Mouse (Mus musculus) liver, adult 2 months (tissue): Measurements from ENCODE around the gene Abca3. TPM values are rescaled to one million over a fixed set of nuclear protein-coding genes. Genes with fewer than 3 reads are reported as not detected.

ENCODE experiments used
- DNase-seq: peaks from one replicate; pipeline ENCODE4 v3.0.0-alpha.2; 2011; ENCODE audit warnings: low read depth, low spot score; ENCODE audit errors: extremely low read depth
- H3K27ac ChIP-seq: fragments of 200-500 bp; replicated peaks from 2 replicates; pipeline ENCODE4 v1.5.1; 2012; ENCODE audit warnings: low read depth, mild to moderate bottlenecking, control low read depth, inconsistent platforms, low read length; ENCODE audit not compliant: insufficient read depth
- H3K27me3 ChIP-seq: fragments of 200-500 bp; 2 replicates; pipeline ENCODE4 v1.6.1; 2012; ENCODE audit warnings: mild to moderate bottlenecking, moderate library complexity, low read length, inconsistent platforms; ENCODE audit not compliant: control insufficient read depth, insufficient read depth
- H3K36me3 ChIP-seq: fragments of 200-500 bp; 2 replicates; pipeline ENCODE4 v1.6.1; 2012; ENCODE audit warnings: low read length, inconsistent platforms; ENCODE audit not compliant: control insufficient read depth, insufficient read depth
- H3K4me1 ChIP-seq: fragments of 200-500 bp; 2 replicates; pipeline ENCODE4 v1.6.1; 2011; ENCODE audit warnings: low read length; ENCODE audit not compliant: control insufficient read depth, insufficient read depth
- H3K4me3 ChIP-seq: fragments of 200-500 bp; 2 replicates; pipeline ENCODE4 v1.5.1; 2011; ENCODE audit warnings: low read depth, mild to moderate bottlenecking, control low read depth, low read length, moderate library complexity; ENCODE audit not compliant: insufficient read depth
- H3K79me2 ChIP-seq: fragments of 200-500 bp; 2 replicates; pipeline ENCODE4 v1.6.1; 2012; ENCODE audit warnings: inconsistent platforms, mild to moderate bottlenecking, low read length, moderate library complexity; ENCODE audit not compliant: control insufficient read depth, insufficient read depth
- H3K9ac ChIP-seq: fragments of 200-500 bp; 2 replicates; pipeline ENCODE4 v1.6.1; 2012; ENCODE audit warnings: low read depth, mild to moderate bottlenecking, control low read depth, inconsistent platforms, low read length
- CTCF ChIP-seq: fragments of 200-500 bp; IDR thresholded peaks from 2 replicates; pipeline ENCODE4 v1.5.1; 2011; ENCODE audit warnings: low read depth, low read length, control low read depth
- POLR2A ChIP-seq: fragments of 200-500 bp; IDR thresholded peaks from 2 replicates; pipeline ENCODE4 v1.6.1; 2011; ENCODE audit warnings: low read length, control low read depth; ENCODE audit not compliant: insufficient read depth; ENCODE audit errors: extremely low read depth
- WGBS: fragments of 180-500 bp; shearing (Covaris S2); methylation state at CpG from one replicate; pipeline ENCODE4 v1.1.7; 2018; 5-methylcytosine and 5-hydroxymethylcytosine counted together
- polyA plus RNA-seq: library from polyadenylated mRNA; depleted of rRNA; stranded (reverse); fragments of >200 nt; gene quantifications from 2 replicates; pipeline ENCODE4 v1.2.3, GENCODE M21; 2012
- total RNA-seq: library from RNA; depleted of rRNA; stranded (reverse); fragments of >200 nt; gene quantifications from 2 replicates; pipeline ENCODE4 v1.2.3, GENCODE M21; 2014

Gene Abca3
- total and polyA plus RNA-seq, 2 experiments: 36.0 to 70.0 TPM

DNA sequence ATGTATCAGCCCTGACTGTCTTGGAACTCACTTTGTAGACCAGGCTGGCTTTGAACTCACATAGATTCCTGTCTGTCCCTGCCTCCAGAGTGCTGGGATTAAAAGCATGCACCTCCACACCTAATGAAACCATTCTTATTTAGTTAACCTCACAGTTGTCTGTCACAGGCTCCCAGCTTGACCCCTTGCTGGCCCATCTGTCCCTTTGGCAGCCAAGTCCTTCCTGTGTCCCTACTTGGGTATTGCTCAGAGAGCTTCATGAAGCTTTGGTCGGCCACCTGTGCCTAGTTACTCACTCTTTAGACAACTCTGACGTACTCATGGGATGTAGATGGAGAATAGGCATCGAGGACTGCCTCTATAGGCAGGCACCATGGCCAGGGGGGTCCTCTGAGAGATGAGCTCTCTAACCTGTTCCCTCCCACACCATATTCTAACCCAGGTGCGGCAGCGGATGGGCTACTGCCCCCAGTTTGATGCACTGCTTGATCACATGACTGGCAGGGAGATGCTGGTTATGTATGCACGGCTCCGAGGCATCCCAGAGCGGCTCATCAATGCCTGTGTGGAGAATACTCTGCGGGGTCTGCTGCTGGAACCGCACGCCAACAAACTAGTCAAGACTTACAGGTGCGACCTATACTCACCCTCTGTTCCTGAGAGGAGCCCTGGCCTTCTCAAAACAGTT, 55.5 kb downstream of the Abca3 start:
- no peak for TF ChIP-seq POLR2A

DNA sequence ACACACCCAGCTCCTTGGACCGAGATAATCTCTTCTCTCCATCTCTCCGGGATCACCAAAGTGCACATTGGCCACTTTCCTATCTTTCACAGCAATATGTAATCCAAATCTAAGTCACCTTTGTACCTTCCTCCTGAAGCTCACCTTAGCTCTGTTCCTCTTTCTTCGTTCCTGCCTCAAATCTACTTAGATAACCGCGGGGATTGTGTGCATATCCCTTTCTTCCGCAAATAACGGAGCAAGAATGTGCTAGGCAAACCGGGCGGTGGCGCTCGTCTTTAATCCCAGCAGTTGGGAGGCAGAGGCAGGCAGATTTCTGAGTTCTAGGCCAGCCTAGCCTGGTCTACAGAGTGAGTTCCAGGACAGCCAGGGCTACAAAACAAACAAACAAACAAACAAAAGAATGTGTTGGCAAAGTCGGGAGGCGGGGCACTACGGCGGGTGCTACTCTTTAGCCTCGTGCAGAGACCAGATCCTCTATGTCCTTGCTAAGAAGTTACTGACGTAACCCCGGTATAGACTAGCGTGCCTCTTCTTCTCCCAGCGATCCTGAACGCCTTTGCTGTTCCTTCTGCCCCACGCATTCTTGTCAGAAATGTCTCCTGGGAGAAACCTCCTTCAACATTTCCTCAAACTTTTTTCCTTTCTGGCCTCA, 61.9 kb downstream of the Abca3 start:
- DNase-seq: peak; percentile 56
- Histone ChIP-seq H3K4me1 (peaks cover 7% of the 10 kb centered on the region), H3K36me3 (peaks cover 16% of the 10 kb centered on the region), H3K27me3 (no peaks in the 10 kb centered on the region), H3K4me3 (peak overlapping the region; percentile 40; the same call in 1 of the 2 replicates), H3K9ac (peak overlapping the region; percentile 47), H3K27ac (peak overlapping the region; percentile 71), H3K79me2 (peaks cover 22% of the 10 kb centered on the region; the same call in 1 of the 2 replicates)
- TF ChIP-seq POLR2A (no peak), CTCF (peak; percentile 43)
- WGBS: 9% methylated on average over 22 of the region's 22 CpGs

More for the DNA sequence above, 55.5 kb downstream of the Abca3 start:
- 91% methylated on average over 12 of the region's 12 CpGs for WGBS
- DNase-seq: no peak
- no peaks in the 10 kb centered on the region for H3K4me1 ChIP-seq
- H3K9ac ChIP-seq: no peak overlapping the region
- H3K36me3 ChIP-seq: peaks cover 34% of the 10 kb centered on the region
- H3K4me3 ChIP-seq: no peak overlapping the region
- no peaks in the 10 kb centered on the region for H3K27me3 ChIP-seq
- H3K27ac ChIP-seq: no peak overlapping the region
- H3K79me2 ChIP-seq: no peaks in the 10 kb centered on the region

DNA sequence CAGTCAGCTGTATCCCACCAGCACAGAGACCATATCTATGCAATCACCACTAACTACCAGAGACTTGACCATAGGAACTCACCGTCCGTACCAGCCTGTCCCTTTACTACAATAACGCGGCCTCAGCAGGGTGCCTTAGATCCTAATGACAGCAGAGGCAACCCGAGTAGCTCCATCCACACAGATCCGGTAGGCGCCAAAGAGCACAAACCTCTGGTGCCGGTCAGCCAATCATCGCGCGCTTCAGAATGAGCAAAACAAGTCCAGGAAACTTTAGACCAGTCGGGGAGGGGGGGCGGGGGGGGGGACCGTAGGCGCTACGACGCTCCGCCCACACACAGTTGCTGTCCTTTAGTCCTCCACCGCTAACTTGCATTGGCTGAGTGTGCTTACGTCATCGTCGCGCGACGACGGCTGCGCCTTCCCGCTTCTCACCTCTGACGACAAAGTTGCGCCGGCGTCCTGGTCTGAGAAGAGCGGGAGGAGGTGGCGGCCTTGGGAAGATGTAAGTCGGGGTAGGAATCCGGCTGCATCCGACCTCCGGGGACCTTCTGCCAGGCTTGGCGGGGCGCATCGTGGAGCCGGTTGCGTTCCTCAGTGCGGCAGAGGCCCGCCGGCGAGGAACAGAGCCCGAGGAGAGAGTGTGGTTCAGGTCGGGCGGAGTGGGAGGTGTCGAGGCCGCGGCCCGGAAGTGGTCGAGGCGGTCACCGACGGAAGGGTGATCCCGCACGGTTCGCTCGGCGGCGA, 62.7 kb downstream of the Abca3 start, which contains the start of gene Rnps1:
Gene Rnps1 (plus strand): TSS at position 336 of the 747 bp plus-strand sequence.
- Histone ChIP-seq H3K4me1 (peaks cover 7% of the 10 kb centered on the region), H3K79me2 (peaks cover 26% of the 10 kb centered on the region; the same call in 1 of the 2 replicates), H3K4me3 (peak within 1 kb of the TSS; percentile 80), H3K27me3 (no peaks in the 10 kb centered on the region), H3K27ac (peak within 1 kb of the TSS; percentile 71), H3K9ac (peak within 1 kb of the TSS; percentile 81), H3K36me3 (peaks cover 15% of the 10 kb centered on the region)
- peak; percentile 95 for DNase-seq
- TF ChIP-seq POLR2A (peak; percentile 60; the same call in 1 of the 2 replicates), CTCF (no peak)
- under 1% methylated on average over 64 of the region's 64 CpGs for WGBS

DNA sequence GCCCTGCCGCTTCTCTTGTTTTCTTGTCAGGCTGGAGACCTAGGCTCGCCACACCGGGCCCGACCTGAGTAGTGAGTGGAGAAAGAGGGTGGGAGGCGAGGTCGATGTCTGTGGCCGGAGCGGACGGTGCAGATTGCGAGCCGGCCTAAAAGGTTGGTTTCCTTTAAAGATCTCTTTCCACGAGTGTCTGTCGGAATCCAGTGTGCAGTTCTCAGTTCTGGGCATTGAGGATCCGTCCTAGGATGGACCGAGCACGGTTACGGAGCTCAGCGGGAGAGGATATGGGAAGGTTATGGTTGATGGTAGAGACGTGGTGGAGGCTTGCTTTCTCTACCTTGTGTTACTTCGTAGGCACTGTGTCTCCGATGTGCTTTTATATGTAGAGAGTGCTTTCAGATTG, 63.3 kb downstream of the Abca3 start:
- DNase-seq: no peak
- under 1% methylated on average over 21 of the region's 21 CpGs for WGBS
- peak overlapping the region; percentile 81 for H3K9ac ChIP-seq
- H3K4me3 ChIP-seq: peak overlapping the region; percentile 80
- H3K79me2 ChIP-seq: peaks cover 26% of the 10 kb centered on the region; the same call in 1 of the 2 replicates
- no peaks in the 10 kb centered on the region for H3K27me3 ChIP-seq
- peaks cover 19% of the 10 kb centered on the region for H3K36me3 ChIP-seq
- TF ChIP-seq CTCF: no peak
- peak overlapping the region; percentile 66 for H3K27ac ChIP-seq
- H3K4me1 ChIP-seq: peaks cover 7% of the 10 kb centered on the region

DNA sequence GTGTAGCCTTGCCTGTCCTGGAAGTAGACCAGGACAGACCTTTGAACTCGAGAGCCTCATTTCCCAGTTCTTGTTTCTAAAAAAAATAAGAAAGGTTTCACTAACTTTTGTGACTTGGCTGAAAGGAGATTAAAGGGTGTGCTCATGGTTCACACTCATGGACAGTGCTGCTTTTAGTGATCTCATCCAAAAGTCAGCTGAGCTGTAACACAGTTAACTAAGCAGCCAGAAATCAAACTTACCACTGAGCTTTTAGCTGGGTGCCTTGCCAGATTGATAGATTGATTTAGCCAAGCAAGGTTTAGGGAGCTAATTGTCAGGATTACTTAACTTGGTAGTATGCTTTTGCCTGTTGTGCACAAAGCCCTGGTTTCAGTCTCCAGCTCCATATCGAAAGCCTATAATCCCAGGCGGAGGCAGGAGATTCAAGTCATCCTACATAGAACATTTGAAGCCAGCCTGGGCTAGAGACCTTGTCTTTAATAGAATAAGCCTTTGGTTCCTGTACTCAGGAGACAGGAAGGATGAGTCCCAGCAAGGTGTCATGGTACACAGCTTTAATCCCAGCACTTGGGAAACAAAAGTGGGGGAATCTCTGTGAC, 64.4 kb downstream of the Abca3 start:
- H3K36me3 ChIP-seq: peaks cover 28% of the 10 kb centered on the region
- peak overlapping the region; percentile 41 for H3K9ac ChIP-seq
- H3K27me3 ChIP-seq: no peaks in the 10 kb centered on the region
- WGBS: 43% methylated on average over 3 of the region's 3 CpGs
- H3K4me1 ChIP-seq: peaks cover 7% of the 10 kb centered on the region
- no peak overlapping the region; the same call in 1 of the 2 replicates for H3K27ac ChIP-seq
- peaks cover 26% of the 10 kb centered on the region; the same call in 1 of the 2 replicates for H3K79me2 ChIP-seq
- no peak overlapping the region for H3K4me3 ChIP-seq
- TF ChIP-seq POLR2A: no peak
- TF ChIP-seq CTCF: no peak
- DNase-seq: peak; percentile 61
